Mouse (Mus musculus) induced T-regulatory cell, adult 2 months (primary cell): Measurements from ENCODE around the gene Gnaq.
A peak's percentile ranks its signal among the peaks of the same experiment; 100 is the strongest.
"Not testable (repeated sequence)": the region's sequence is repeated elsewhere in the genome, so short reads cannot be mapped to it uniquely, and the experiment has no call there.

ENCODE experiments used
- DNase-seq: peaks from one replicate; pipeline ENCODE4 v3.0.0-alpha.2; 2012; ENCODE audit warnings: low read depth

The Gnaq gene

GRCm38 (mm10) chr19:16132791-16132864, at the start of gene Gnaq:
Gnaq (plus strand) TSS chr19:16132831.
- no peak for DNase-seq

GRCm38 (mm10) chr19:16083981-16084630, 48.5 kb upstream of the Gnaq start:
- DNase-seq, result not testable (repeated sequence)

- no peak for DNase-seq
These were observed 47.4 kb upstream of the Gnaq start for GRCm38 (mm10) chr19:16085248-16085647.

- DNase-seq, result no peak
These were observed 46.5 kb upstream of the Gnaq start for GRCm38 (mm10) chr19:16086154-16086553.

- DNase-seq, result peak; percentile 25
These were observed 46.0 kb upstream of the Gnaq start for GRCm38 (mm10) chr19:16086581-16086980.

- DNase-seq, result no peak
These were observed 45.2 kb upstream of the Gnaq start for GRCm38 (mm10) chr19:16087391-16087790.

GRCm38 (mm10) chr19:16093616-16094015, 39.0 kb upstream of the Gnaq start:
- DNase-seq, result peak; percentile 51

GRCm38 (mm10) chr19:16109901-16110300, 22.7 kb upstream of the Gnaq start:
- no peak for DNase-seq

- DNase-seq, result no peak
These were observed 22.0 kb upstream of the Gnaq start for GRCm38 (mm10) chr19:16110670-16111069.

- no peak for DNase-seq
These were observed 19.3 kb upstream of the Gnaq start for GRCm38 (mm10) chr19:16113295-16113694.

- no peak for DNase-seq
These were observed 14.2 kb upstream of the Gnaq start for GRCm38 (mm10) chr19:16118421-16118820.

- no peak for DNase-seq
These were observed 11.3 kb upstream of the Gnaq start for GRCm38 (mm10) chr19:16121301-16121700.

GRCm38 (mm10) chr19:16128715-16129114, 3.9 kb upstream of the Gnaq start:
- DNase-seq, result peak; percentile 68

- no peak for DNase-seq
These were observed 3.5 kb upstream of the Gnaq start for GRCm38 (mm10) chr19:16129171-16129570.

- DNase-seq, result no peak
These were observed 2.2 kb upstream of the Gnaq start for GRCm38 (mm10) chr19:16130476-16130875.

GRCm38 (mm10) chr19:16131831-16132230, 800 bp upstream of the Gnaq start:
- peak; percentile 20 for DNase-seq

- DNase-seq, result peak; percentile 82
These were observed 266 bp upstream of the Gnaq start for GRCm38 (mm10) chr19:16132340-16132790.

- peak; percentile 55 for DNase-seq
These were observed 462 bp downstream of the Gnaq start for GRCm38 (mm10) chr19:16132865-16133720.

- peak; percentile 43 for DNase-seq
These were observed 1.3 kb downstream of the Gnaq start for GRCm38 (mm10) chr19:16133721-16134570.

GRCm38 (mm10) chr19:16138064-16138580, 5.5 kb downstream of the Gnaq start:
- DNase-seq, result no peak

GRCm38 (mm10) chr19:16140710-16141109, 8.1 kb downstream of the Gnaq start:
- DNase-seq, result peak; percentile 32

GRCm38 (mm10) chr19:16141857-16142256, 9.2 kb downstream of the Gnaq start:
- no peak for DNase-seq

- peak; percentile 21 for DNase-seq
These were observed 10.4 kb downstream of the Gnaq start for GRCm38 (mm10) chr19:16142990-16143389.
